Mouse (Mus musculus): ENCODE results near the gene Bdh2. TPM values are rescaled to one million over a fixed set of nuclear protein-coding genes. Genes with fewer than 3 reads are reported as not detected.

Gene Bdh2
- polyA plus RNA-seq, 1 experiment from 2014 or later = 3.7 TPM

DNA sequence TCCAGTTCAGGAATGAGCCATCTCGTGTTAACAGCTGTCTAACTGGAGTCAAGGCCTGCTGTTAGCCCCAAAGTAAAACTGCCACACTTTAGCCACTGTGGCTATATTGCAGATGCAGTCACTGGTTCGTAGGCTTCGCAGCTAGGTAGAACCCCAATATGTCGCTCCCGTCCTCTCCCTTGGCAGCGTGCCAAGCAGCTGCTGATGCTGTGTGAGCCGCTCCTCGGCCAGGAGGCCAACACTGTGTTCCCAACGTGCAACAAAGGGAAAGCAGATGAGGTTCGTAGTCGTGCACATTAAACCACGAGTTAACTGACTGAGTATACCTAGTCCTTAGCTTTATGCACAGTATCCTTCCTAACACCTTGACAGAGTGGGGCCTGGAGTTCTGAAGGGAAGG is 8.4 kb upstream of the Bdh2 start:
- no peak; the same call in 1 of the 2 replicates for ATAC-seq (replicated peaks)
- H3K36me3 ChIP-seq = peaks cover 11% of the 10 kb centered on the region; the same call in 1 of the 2 replicates

DNA sequence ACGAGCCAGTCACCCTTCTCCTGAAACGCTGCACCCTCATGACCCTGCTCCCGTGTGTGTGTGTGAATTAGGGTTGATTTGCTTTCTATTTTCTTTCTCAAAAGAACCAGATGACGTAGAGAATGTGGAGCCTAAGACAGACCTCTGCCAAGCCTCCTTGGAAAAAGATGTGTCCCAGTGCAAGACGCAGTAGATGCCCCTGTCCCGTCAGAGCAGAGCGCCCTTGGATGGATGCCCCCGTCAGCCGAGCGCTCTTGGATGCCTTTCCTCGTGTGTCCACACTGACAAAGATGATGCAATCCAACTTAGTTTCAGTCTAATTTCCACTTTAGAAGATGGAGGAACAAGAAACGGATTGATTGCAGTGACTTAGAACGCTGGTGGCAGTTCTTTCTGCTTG is 8.0 kb upstream of the Bdh2 start:
- Histone ChIP-seq H3K27me3 (no peaks in the 10 kb centered on the region), H3K4me3 (no peak overlapping the region), H3K4me2 (replicated peaks) (no peak overlapping the region), H3K9ac (replicated peaks) (no peak overlapping the region), H3K4me1 (no peaks in the 10 kb centered on the region), H3K27ac (replicated peaks) (no peak overlapping the region), H3K36me3 (peaks cover 11% of the 10 kb centered on the region; the same call in 1 of the 2 replicates), H3K9me3 (no peaks in the 10 kb centered on the region)
- ATAC-seq (replicated peaks) = no peak; the same call in 1 of the 2 replicates
- WGBS = 85% methylated on average over 13 of the region's 13 CpGs

More for the DNA sequence above, 8.4 kb upstream of the Bdh2 start:
- Histone ChIP-seq H3K4me2 (replicated peaks) (no peak overlapping the region), H3K9ac (replicated peaks) (no peak overlapping the region), H3K4me3 (no peak overlapping the region), H3K27me3 (no peaks in the 10 kb centered on the region), H3K9me3 (no peaks in the 10 kb centered on the region), H3K27ac (replicated peaks) (no peak overlapping the region), H3K4me1 (no peaks in the 10 kb centered on the region)
- 62% methylated on average over 12 of the region's 12 CpGs for WGBS

DNA sequence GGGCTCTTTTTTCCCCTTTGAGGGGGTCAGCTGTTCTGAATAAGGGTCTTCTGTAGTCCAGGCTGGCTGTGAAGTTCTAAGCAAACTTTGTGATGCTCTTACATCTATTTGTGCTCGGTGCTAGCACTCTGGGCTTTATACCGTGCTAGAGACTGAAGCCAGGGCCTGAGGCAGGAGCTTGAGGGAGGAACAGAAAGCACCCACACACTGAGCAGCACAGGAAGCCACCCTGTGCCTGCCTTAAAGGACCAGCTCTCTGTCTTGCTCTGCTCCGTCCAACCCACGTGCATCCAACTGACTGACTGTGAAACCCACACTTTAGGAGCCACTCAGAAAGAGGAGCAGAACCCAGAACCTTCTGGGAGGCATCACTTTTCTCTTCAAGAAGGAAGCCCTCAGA is 861 bp upstream of the Bdh2 start:
- peak; percentile 28; the same call in 1 of the 2 replicates for ATAC-seq (replicated peaks)
- 81% methylated on average over 4 of the region's 4 CpGs for WGBS

DNA sequence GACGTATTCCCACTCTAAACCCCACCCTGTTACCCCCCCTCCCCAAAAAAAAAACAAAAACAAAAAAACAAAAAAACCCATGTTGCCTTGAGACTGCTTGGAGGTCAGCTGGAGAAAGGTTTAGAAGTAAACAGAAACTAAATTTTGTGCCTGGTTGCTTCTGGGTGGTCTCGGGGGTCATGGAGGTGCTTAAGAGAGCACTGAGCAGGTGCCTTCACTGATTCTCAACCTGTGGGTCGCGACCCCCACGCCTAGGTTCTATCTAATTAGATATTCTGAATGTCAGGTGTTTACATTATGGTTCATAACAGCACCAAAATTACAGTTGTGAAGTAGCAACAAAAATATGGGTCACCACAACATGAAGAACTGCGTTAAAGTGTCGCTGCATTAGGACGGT is 680 bp downstream of the Bdh2 start:
- Histone ChIP-seq H3K9me3 (no peaks in the 10 kb centered on the region), H3K27ac (replicated peaks) (no peak overlapping the region), H3K9ac (replicated peaks) (no peak overlapping the region), H3K36me3 (no peaks in the 10 kb centered on the region), H3K27me3 (no peaks in the 10 kb centered on the region), H3K4me3 (no peak overlapping the region), H3K4me1 (peaks cover 4% of the 10 kb centered on the region; the same call in 1 of the 2 replicates), H3K4me2 (replicated peaks) (no peak overlapping the region)
- no peak for ATAC-seq (replicated peaks)
- whole genome bisulfite sequencing = 82% methylated on average over 8 of the region's 8 CpGs

More for the DNA sequence above, 861 bp upstream of the Bdh2 start:
- Histone ChIP-seq H3K27ac (replicated peaks) (no peak overlapping the region), H3K27me3 (no peaks in the 10 kb centered on the region), H3K4me3 (no peak overlapping the region), H3K9me3 (no peaks in the 10 kb centered on the region), H3K4me2 (replicated peaks) (no peak overlapping the region), H3K9ac (replicated peaks) (no peak overlapping the region), H3K36me3 (no peaks in the 10 kb centered on the region), H3K4me1 (peaks cover 4% of the 10 kb centered on the region; the same call in 1 of the 2 replicates)

DNA sequence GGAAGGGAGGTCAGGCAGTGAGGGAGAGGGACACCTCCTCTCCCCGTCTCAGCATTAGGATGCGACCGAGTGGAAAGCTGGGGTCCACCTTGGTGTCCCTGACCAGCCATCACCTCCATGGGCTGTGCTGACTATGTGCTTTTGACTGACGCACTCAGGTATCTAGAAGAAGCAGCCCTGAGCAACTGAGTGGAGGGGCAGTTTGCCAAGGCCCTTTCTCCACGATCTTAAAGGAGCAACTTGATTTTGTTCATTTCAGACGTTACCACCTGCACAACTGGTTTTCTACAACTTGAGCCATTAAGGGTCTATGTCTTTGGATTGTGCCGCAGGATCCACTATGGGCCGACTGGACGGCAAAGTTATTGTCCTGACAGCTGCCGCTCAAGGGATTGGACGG is 4.2 kb downstream of the Bdh2 start:
- no peak overlapping the region for H3K4me3 ChIP-seq
- 85% methylated on average over 11 of the region's 11 CpGs for WGBS
- H3K4me1 ChIP-seq = peaks cover 4% of the 10 kb centered on the region; the same call in 1 of the 2 replicates
- H3K9me3 ChIP-seq = no peaks in the 10 kb centered on the region
- H3K27ac ChIP-seq (replicated peaks) = no peak overlapping the region
- no peak overlapping the region for H3K9ac ChIP-seq (replicated peaks)
- H3K27me3 ChIP-seq = no peaks in the 10 kb centered on the region
- ATAC-seq (replicated peaks) = no peak
- no peak overlapping the region for H3K4me2 ChIP-seq (replicated peaks)
- no peaks in the 10 kb centered on the region for H3K36me3 ChIP-seq

DNA sequence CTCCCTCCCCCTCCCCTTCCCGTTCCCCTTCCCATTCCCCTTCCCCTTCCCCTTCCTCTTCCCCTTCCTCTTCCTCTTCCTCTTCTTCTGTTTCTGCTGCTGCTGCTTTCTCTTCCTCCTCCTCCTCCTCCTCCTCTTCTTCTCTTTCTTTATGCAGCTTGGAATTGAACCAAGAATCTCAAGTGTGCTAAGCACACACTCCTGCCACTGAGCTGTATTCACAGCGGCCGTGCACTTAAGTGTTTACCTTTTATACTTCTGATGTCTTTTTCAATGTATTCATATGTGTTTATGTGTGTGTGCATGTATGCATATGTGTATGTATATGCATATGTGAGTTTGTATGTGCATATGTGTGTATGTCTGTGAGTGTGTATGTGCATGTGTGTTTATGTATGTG is 4.8 kb downstream of the Bdh2 start:
- WGBS = 76% methylated on average over 3 of the region's 3 CpGs

DNA sequence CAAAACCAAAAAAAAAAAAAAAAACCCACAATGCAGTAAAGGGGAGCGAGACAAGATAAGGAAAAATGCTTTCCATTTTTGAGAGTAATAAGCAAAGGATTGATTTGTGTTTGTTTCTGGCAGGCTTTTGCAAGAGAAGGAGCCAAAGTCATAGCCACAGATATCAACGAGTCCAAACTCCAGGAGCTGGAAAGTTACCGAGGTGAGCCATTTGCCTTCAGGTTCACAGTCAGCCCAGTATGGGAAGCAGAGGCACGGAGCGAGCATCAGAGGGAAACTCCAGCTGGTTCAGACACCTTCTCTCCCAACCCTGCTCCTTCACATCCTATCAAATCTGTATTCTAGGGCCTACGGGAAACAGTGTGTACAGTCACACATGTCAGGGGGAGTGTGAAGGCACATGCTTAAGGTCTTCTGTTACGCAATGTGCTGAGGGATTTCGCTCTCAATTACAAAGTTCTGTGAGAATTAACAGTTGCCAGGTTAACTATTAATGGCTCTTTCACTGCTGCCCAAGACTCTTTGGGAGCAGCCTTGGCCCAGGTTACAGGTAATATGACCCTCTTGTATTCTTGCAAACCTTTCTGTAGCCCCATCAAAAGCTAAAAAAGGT is 7.2 kb downstream of the Bdh2 start:
- WGBS = 86% methylated on average over 8 of the region's 8 CpGs
- Histone ChIP-seq H3K9me3 (no peaks in the 10 kb centered on the region), H3K4me3 (no peak overlapping the region), H3K27ac (replicated peaks) (no peak overlapping the region), H3K4me2 (replicated peaks) (no peak overlapping the region), H3K36me3 (no peaks in the 10 kb centered on the region), H3K9ac (replicated peaks) (no peak overlapping the region), H3K27me3 (no peaks in the 10 kb centered on the region), H3K4me1 (no peaks in the 10 kb centered on the region)
- ATAC-seq (replicated peaks) = no peak

More for the DNA sequence above, 4.8 kb downstream of the Bdh2 start:
- H3K4me2 ChIP-seq (replicated peaks) = no peak overlapping the region
- no peak overlapping the region for H3K4me3 ChIP-seq
- no peak overlapping the region for H3K27ac ChIP-seq (replicated peaks)
- ATAC-seq (replicated peaks) = no peak
- no peaks in the 10 kb centered on the region for H3K36me3 ChIP-seq
- H3K9me3 ChIP-seq = no peaks in the 10 kb centered on the region
- H3K27me3 ChIP-seq = no peaks in the 10 kb centered on the region
- H3K9ac ChIP-seq (replicated peaks) = no peak overlapping the region
- peaks cover 4% of the 10 kb centered on the region; the same call in 1 of the 2 replicates for H3K4me1 ChIP-seq

DNA sequence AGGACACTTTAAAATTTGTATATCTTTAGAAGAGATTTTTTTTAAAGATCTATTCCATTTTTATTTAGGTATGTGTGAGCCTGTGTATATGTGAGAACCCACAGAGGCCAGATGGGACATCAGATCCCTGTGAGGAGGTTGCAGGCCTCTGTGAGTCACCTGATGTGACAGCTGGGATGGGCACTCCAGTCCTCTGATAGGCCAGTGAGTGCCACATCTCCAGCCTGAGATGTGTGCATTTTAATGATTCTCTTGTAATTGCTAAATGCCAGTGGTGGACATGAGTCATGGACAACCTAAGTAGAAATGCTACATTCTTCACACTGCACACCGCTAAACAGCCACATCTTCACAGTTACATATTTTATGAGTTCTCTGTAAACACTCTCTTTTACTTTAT is 8.1 kb downstream of the Bdh2 start:
- Histone ChIP-seq H3K4me2 (replicated peaks) (no peak overlapping the region), H3K9ac (replicated peaks) (no peak overlapping the region), H3K4me1 (no peaks in the 10 kb centered on the region), H3K27me3 (no peaks in the 10 kb centered on the region), H3K4me3 (no peak overlapping the region), H3K27ac (replicated peaks) (no peak overlapping the region), H3K36me3 (no peaks in the 10 kb centered on the region), H3K9me3 (no peaks in the 10 kb centered on the region)
- ATAC-seq (replicated peaks) = no peak
- 90% methylated on average over 1 of the region's 1 CpGs for WGBS

DNA sequence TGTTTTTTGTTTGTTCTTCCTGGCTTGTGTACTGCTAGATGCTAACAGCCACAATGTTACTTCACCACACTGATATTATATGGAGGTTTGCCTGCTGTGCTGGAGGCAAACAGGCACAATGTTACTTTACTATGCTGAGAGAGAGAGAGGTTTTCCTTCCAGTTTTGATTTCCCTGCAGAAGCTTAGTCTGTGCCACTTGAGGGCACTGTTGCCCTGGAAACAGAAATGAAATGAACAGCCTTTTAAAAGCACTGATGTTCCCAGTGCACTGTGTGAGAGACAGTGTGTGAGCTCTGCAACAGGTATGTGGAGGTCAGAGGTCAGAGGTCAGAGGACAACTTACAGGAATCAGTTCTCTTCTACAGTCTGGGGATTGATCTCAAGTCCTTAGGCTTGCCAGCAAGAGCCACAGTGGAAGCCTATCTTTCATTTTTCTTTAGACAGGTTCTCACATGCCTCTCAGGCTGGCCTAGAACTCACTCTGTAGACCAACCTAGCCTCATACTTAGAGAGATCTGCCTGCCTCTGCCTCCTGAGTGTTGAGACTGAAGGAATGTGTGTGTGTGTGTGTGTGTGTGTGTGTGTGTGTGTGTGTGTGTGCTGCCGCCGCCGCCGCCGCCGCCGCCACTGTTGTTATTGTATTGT is 9.4 kb downstream of the Bdh2 start:
- H3K9me3 ChIP-seq = no peaks in the 10 kb centered on the region
- no peak overlapping the region for H3K9ac ChIP-seq (replicated peaks)
- H3K4me2 ChIP-seq (replicated peaks) = no peak overlapping the region
- WGBS = 96% methylated on average over 4 of the region's 7 CpGs
- H3K36me3 ChIP-seq = no peaks in the 10 kb centered on the region
- peak; percentile 88 for ATAC-seq (replicated peaks)
- H3K4me1 ChIP-seq = no peaks in the 10 kb centered on the region
- H3K4me3 ChIP-seq = no peak overlapping the region
- no peak overlapping the region for H3K27ac ChIP-seq (replicated peaks)
- H3K27me3 ChIP-seq = no peaks in the 10 kb centered on the region

DNA sequence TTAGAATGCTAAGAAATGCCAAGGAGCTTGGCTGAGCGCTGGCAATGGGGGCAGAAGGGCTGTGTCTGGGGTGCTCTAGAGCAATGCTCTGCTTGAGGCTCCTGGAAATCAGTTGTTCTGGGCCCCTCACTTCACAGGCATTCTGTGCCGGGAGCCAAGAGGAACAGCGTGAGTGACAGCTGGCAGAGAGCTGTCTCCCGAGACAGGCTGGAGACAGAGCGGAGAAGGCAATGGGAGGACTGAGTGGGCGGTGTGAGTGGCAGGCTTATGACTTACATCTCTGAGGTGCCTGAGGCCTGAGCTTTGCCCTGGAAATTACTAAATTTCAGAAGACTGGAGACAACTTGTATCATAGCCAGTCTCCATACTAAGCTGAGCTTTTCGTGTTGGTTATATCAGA is 12.7 kb downstream of the Bdh2 start:
- Histone ChIP-seq H3K9me3 (no peaks in the 10 kb centered on the region), H3K27me3 (no peaks in the 10 kb centered on the region), H3K27ac (replicated peaks) (no peak overlapping the region), H3K36me3 (no peaks in the 10 kb centered on the region), H3K4me3 (no peak overlapping the region), H3K4me1 (no peaks in the 10 kb centered on the region), H3K4me2 (replicated peaks) (no peak overlapping the region), H3K9ac (replicated peaks) (no peak overlapping the region)
- WGBS = 42% methylated on average over 7 of the region's 7 CpGs
- ATAC-seq (replicated peaks) = no peak; the same call in 1 of the 2 replicates

DNA sequence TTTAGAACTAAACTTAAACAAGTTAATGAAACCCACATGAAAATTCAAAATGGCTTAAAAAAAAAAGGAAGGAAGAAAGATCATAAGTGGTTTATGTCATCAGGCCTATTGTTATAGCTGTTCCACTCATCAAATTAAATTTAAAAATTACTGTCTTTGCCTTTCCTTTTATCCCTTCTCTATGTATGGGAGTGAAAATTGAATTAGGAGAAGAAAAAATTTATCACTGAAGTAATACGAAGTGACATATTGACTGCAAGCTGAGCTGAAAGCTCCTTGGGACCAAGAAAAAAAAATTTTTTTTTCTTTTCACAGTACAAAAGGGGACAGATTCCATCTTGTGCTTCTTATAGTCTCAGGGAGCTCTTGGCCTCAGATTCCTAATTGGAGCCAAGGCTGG is 14.5 kb downstream of the Bdh2 start:
- no peak overlapping the region for H3K4me3 ChIP-seq
- no peak overlapping the region for H3K9ac ChIP-seq (replicated peaks)
- 71% methylated on average over 1 of the region's 1 CpGs for WGBS
- no peak overlapping the region for H3K4me2 ChIP-seq (replicated peaks)
- H3K27me3 ChIP-seq = no peaks in the 10 kb centered on the region
- ATAC-seq (replicated peaks) = no peak
- no peaks in the 10 kb centered on the region for H3K4me1 ChIP-seq
- H3K9me3 ChIP-seq = no peaks in the 10 kb centered on the region
- no peaks in the 10 kb centered on the region for H3K36me3 ChIP-seq
- H3K27ac ChIP-seq (replicated peaks) = no peak overlapping the region

DNA sequence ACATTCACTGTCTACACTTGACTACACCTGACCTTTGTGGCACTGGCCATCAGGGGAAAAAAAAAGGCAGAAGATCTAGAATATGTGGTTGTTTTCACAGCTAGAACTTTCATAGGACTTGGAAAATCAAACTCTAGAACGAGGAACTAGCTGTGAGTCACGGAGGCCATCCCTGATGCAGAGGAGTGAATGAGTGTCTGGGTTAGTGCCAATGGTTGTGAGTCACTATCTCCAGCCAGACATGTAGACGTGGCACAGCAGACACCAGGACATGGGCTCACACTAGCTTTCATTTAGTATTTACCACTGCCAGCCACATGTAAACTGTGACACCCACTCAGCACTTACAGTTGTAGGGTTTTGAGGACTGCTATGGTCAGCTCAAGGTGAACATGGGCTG is 17.5 kb downstream of the Bdh2 start:
- H3K9ac ChIP-seq (replicated peaks) = no peak overlapping the region
- WGBS = 85% methylated on average over 3 of the region's 3 CpGs
- no peak overlapping the region for H3K27ac ChIP-seq (replicated peaks)
- no peaks in the 10 kb centered on the region for H3K36me3 ChIP-seq
- H3K4me2 ChIP-seq (replicated peaks) = no peak overlapping the region
- H3K27me3 ChIP-seq = no peaks in the 10 kb centered on the region
- H3K4me1 ChIP-seq = no peaks in the 10 kb centered on the region
- no peak overlapping the region for H3K4me3 ChIP-seq
- H3K9me3 ChIP-seq = no peaks in the 10 kb centered on the region
- no peak for ATAC-seq (replicated peaks)
